Mouse (Mus musculus): ENCODE data around the gene Myo1h. TPM values are rescaled to one million over a fixed set of nuclear protein-coding genes. Genes with fewer than 3 reads are reported as not detected.

Myo1h gene
- polyA plus RNA-seq, 1 experiment from 2014 or later: 0.40 TPM

DNA sequence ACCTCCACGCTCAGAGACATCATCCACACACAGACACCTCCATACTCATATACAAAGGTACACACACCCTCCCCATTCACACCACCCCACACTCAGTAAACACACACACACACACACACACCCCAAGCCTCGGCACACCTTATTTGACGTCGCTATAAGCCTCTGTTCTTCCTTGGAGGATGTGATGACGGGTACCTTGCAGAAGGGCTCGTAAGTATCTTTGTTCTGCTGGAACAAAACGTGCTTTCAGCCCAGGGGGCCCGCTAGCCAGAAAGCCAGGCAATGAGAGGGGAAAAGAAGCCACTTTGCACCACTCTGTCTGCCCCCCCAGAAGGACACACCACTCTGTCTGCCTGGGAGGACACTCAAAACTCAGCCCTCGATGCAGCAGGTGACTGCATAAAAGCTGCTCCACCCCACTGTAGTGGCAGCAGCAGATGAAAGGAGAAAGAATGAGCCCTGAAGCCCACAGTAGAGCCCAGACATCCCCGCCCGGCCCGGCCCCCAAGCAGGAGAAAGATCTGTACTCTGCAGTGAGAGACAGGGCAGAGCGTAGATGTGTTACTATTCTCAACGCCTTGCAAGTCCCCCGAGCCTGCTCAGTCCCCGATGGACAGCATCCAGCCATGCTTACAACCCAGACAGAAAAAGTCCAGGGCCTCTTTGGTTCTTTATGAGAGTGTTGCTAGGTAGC, 80.0 kb downstream of the Myo1h start:
- Histone ChIP-seq H3K27ac (replicated peaks) (no peak overlapping the region), H3K4me3 (no peak overlapping the region), H3K4me2 (replicated peaks) (no peak overlapping the region), H3K4me1 (peaks cover 12% of the 10 kb centered on the region; the same call in 1 of the 2 replicates), H3K27me3 (no peaks in the 10 kb centered on the region), H3K9ac (replicated peaks) (no peak overlapping the region), H3K36me3 (peaks cover 100% of the 10 kb centered on the region), H3K9me3 (no peaks in the 10 kb centered on the region)
- ATAC-seq (ENCODE audit: low FRiP score, low read depth): no peak
- 91% methylated on average over 16 of the region's 16 CpGs for WGBS

DNA sequence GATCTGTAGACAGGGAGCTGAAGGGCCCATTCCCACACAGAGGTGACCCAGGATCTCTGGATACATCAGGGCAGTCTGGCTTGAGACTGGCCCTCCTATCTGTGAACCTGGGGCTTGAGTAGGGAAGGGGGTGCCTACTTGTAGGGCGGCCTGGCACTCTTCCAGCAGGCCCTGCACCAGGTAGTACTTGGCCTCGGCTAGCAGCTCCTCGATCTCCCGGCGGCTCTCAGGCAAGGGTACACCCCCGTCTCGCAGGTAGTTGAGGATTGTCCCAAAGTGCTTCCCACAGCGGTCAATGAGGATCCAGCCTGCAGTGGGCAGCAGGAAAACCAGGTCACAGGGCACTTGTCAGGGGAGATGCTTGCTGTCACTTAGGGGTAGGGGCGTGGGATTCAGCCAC, 81.0 kb downstream of the Myo1h start:
- Histone ChIP-seq H3K36me3 (peaks cover 100% of the 10 kb centered on the region), H3K27ac (replicated peaks) (no peak overlapping the region)
- ATAC-seq (ENCODE audit: low FRiP score, low read depth): no peak

DNA sequence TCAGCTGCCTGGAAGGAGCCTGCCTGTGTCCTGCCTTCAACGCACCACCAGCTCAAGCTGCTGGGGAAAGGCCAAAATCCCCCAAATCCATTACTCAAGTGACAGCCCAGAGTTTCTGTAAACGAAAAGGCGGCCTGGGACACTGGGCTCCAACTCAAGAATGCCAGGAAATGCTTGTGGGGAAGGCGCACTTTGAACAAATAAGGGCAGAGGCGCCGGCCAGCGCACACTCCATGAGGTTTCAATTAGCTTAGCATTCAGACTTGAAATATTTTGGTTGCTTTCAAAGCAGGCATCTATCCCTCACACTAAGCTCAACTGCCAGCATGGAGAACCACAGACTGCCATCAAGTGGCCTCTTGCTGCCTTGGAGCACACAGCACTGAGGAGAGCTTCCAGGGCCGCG, 81.4 kb downstream of the Myo1h start:
- Histone ChIP-seq H3K9me3 (no peaks in the 10 kb centered on the region), H3K36me3 (peaks cover 100% of the 10 kb centered on the region), H3K27ac (replicated peaks) (0 out of 2 replicates have a peak overlapping the region, but pooled peaks have one; percentile 39), H3K9ac (replicated peaks) (no peak overlapping the region; the same call in 1 of the 2 replicates), H3K4me2 (replicated peaks) (no peak overlapping the region), H3K4me3 (no peak overlapping the region), H3K27me3 (no peaks in the 10 kb centered on the region), H3K4me1 (peaks cover 12% of the 10 kb centered on the region; the same call in 1 of the 2 replicates)
- 77% methylated on average over 9 of the region's 9 CpGs for WGBS
- ATAC-seq (ENCODE audit: low FRiP score, low read depth): no peak

More for the DNA sequence above, 81.0 kb downstream of the Myo1h start:
- Histone ChIP-seq H3K4me2 (replicated peaks) (no peak overlapping the region), H3K4me1 (peaks cover 12% of the 10 kb centered on the region; the same call in 1 of the 2 replicates), H3K9me3 (no peaks in the 10 kb centered on the region), H3K27me3 (no peaks in the 10 kb centered on the region), H3K4me3 (no peak overlapping the region), H3K9ac (replicated peaks) (no peak overlapping the region)
- 89% methylated on average over 9 of the region's 9 CpGs for WGBS

DNA sequence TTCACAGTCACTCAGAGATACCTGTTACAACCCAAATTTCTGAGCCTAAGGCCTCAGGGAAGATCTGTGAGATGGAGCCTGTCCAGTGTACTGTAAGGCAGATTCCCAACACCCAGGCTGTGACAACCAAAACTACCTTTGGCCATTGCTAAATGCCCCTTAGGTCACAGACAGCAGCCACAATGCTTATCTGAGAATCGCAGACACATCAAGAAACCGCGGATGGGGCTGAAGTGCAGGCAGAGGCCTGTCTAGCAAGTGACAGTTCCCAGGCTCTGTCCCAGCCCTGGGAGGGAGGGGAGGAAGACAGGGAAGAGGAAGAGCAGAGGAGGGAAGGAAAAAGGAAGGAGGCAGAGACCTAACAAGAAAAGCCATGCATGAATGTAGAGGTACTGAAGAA, 82.4 kb downstream of the Myo1h start:
- Histone ChIP-seq H3K9ac (replicated peaks) (no peak overlapping the region), H3K4me1 (peaks cover 12% of the 10 kb centered on the region; the same call in 1 of the 2 replicates), H3K9me3 (no peaks in the 10 kb centered on the region), H3K27me3 (no peaks in the 10 kb centered on the region), H3K4me2 (replicated peaks) (no peak overlapping the region), H3K36me3 (peaks cover 98% of the 10 kb centered on the region), H3K27ac (replicated peaks) (no peak overlapping the region), H3K4me3 (no peak overlapping the region)
- 71% methylated on average over 3 of the region's 3 CpGs for WGBS
- ATAC-seq (ENCODE audit: low FRiP score, low read depth): no peak

DNA sequence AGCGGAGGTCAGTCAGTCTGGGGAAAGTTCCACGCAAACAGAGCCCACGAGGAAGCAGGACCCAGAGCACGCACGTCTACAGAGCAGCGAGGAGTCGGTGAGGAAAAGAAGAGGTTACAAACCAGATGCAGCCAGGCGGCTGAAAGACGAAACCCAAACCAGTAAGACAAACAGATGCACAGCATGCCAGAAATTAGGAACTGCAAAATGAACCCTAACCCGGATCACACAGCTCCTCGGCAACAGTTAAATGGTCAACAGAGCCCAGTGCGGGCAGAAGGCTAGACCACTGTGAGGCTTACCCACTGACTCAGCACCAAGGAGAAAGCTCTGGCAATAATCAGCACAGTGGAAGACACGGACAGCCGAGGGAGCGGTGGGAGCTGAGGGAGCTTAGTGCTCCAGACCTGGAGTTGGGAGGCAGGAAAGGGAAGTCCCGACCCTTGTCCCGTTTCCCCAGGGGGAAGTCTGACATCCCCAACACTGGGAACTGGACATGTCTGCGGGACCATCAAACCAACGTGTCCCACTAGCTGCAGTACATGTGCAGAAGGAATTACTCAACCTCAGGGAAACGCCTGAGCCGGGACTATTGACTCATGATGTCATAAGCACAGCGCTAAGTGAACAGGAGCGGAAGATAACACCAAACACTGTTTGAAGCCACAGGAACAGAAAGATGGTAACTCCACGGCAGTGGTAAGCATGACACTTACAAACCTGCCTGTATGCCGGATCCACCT, 82.9 kb downstream of the Myo1h start:
- no peak overlapping the region for H3K4me2 ChIP-seq (replicated peaks)
- H3K9ac ChIP-seq (replicated peaks): no peak overlapping the region
- no peak overlapping the region for H3K27ac ChIP-seq (replicated peaks)
- no peak overlapping the region for H3K4me3 ChIP-seq
- WGBS: 79% methylated on average over 25 of the region's 25 CpGs
- H3K9me3 ChIP-seq: no peaks in the 10 kb centered on the region
- ATAC-seq (ENCODE audit: low FRiP score, low read depth): no peak
- H3K4me1 ChIP-seq: peaks cover 12% of the 10 kb centered on the region; the same call in 1 of the 2 replicates
- peaks cover 92% of the 10 kb centered on the region for H3K36me3 ChIP-seq
- no peaks in the 10 kb centered on the region for H3K27me3 ChIP-seq

DNA sequence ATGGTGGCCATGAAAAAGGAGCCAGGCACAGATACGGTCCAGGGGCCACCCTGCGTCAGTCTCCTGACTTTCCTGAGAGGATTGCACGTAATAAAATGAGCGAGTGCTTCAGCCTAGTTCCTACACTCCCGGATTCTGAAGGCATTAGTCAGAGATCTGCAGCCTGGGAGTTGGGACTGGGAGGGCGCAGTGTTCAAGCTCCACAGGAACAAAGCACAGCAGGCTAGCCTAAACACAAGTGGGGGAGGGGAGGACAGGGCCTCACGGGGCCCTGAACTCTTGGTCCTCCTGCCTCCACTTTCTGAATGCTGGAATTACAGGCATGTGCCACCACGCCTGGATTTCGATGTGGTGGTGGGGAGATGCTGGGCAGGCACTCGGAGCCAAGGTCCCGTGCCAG, 83.6 kb downstream of the Myo1h start:
- no peak for ATAC-seq (ENCODE audit: low FRiP score, low read depth)
- Histone ChIP-seq H3K9ac (replicated peaks) (no peak overlapping the region), H3K27ac (replicated peaks) (no peak overlapping the region), H3K4me1 (peaks cover 18% of the 10 kb centered on the region), H3K9me3 (no peaks in the 10 kb centered on the region), H3K36me3 (peaks cover 85% of the 10 kb centered on the region), H3K4me3 (no peak overlapping the region), H3K4me2 (replicated peaks) (no peak overlapping the region), H3K27me3 (no peaks in the 10 kb centered on the region)
- whole genome bisulfite sequencing: 29% methylated on average over 11 of the region's 11 CpGs

DNA sequence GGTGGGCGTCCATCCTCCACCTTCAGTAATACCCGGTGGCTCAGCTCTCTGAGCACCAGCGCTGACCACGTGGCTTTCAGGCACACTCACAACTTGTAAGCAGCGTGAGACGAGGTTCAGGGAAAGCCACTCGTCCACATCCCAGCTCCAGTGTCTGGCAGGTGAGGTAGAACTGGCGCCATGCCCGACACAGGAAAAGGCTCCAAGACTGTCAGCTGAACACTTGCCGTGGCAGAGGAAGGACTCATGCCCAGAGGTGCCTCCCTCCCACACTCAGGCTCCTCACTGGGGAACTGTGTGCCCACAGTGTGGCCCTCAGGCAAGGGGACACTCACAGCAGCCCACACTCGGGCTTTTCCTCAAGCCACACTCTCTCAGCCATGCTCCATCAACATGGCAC, 84.2 kb downstream of the Myo1h start:
- 71% methylated on average over 11 of the region's 11 CpGs for WGBS
- no peak for ATAC-seq (ENCODE audit: low FRiP score, low read depth)

DNA sequence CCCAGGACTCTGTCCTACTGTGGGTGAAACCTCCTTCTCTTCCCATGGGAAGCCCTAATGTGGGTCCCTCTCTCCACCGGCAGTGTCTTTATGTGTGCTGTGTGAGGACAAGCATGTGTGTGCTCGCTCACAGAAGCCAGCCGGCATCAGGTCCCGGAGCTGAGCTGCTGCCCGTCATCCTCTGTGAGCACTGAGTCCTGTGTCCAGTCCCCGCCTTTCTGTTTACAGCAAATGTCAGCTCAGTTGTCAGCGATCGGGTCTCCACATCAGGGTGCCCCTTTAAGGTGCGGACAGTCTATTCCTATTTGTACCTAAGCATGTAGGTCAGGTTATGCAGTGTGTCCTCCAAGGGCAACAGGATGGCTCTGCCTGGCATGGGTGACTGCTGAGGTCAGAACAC, 84.6 kb downstream of the Myo1h start:
- no peaks in the 10 kb centered on the region for H3K27me3 ChIP-seq
- no peak overlapping the region for H3K4me3 ChIP-seq
- H3K4me2 ChIP-seq (replicated peaks): no peak overlapping the region
- no peak for ATAC-seq (ENCODE audit: low FRiP score, low read depth)
- H3K36me3 ChIP-seq: peaks cover 75% of the 10 kb centered on the region
- H3K9me3 ChIP-seq: no peaks in the 10 kb centered on the region
- no peak overlapping the region for H3K27ac ChIP-seq (replicated peaks)
- peaks cover 26% of the 10 kb centered on the region for H3K4me1 ChIP-seq
- no peak overlapping the region for H3K9ac ChIP-seq (replicated peaks)
- whole genome bisulfite sequencing: 90% methylated on average over 9 of the region's 9 CpGs

More for the DNA sequence above, 84.2 kb downstream of the Myo1h start:
- H3K27ac ChIP-seq (replicated peaks): no peak overlapping the region
- H3K4me3 ChIP-seq: no peak overlapping the region
- peaks cover 24% of the 10 kb centered on the region for H3K4me1 ChIP-seq
- no peaks in the 10 kb centered on the region for H3K27me3 ChIP-seq
- H3K4me2 ChIP-seq (replicated peaks): no peak overlapping the region
- no peaks in the 10 kb centered on the region for H3K9me3 ChIP-seq
- no peak overlapping the region for H3K9ac ChIP-seq (replicated peaks)
- H3K36me3 ChIP-seq: peaks cover 79% of the 10 kb centered on the region

DNA sequence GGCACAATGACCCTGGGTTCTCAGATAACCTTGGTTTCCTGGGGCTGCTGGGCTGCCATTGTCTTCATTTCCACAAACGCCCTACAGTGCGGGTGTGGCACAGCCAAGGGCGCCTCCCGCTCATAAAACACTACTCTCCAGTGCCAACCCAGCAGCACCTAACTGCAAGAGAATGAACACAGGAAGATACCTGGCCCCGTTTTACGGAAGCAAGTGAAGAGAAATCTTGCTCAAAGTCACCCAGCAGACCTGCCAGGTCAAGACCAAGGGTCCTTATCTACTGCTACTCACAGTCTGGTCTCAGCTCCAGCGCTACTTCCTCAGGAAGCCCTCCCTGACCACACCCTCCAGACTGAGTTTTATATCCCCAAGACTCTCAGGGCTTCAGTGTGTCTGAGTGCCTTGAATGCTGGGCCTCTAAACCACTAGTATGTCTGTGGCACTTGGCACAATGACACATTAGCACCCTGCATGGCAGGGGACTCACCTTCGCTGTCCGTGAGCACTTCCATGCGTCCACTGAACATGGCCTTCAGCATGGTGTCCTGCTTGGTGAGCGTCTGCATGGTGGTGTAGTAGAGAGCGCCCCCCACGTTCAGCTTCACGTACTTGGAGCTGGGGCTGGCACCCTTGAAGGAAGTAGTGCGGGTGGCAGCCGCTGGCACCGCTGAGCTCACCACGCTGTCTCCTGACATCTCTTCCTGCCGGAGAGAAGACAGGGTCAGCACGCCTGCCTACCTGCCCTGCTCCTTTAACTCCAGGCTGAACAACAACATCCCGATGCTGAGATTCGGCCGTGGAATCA, 85.6 kb downstream of the Myo1h start:
- H3K27me3 ChIP-seq: no peaks in the 10 kb centered on the region
- H3K4me2 ChIP-seq (replicated peaks): no peak overlapping the region
- H3K36me3 ChIP-seq: peaks cover 65% of the 10 kb centered on the region
- no peak overlapping the region for H3K4me3 ChIP-seq
- no peaks in the 10 kb centered on the region for H3K9me3 ChIP-seq
- WGBS: 94% methylated on average over 23 of the region's 23 CpGs
- H3K9ac ChIP-seq (replicated peaks): no peak overlapping the region
- no peak for ATAC-seq (ENCODE audit: low FRiP score, low read depth)
- H3K27ac ChIP-seq (replicated peaks): no peak overlapping the region
- H3K4me1 ChIP-seq: peaks cover 36% of the 10 kb centered on the region

DNA sequence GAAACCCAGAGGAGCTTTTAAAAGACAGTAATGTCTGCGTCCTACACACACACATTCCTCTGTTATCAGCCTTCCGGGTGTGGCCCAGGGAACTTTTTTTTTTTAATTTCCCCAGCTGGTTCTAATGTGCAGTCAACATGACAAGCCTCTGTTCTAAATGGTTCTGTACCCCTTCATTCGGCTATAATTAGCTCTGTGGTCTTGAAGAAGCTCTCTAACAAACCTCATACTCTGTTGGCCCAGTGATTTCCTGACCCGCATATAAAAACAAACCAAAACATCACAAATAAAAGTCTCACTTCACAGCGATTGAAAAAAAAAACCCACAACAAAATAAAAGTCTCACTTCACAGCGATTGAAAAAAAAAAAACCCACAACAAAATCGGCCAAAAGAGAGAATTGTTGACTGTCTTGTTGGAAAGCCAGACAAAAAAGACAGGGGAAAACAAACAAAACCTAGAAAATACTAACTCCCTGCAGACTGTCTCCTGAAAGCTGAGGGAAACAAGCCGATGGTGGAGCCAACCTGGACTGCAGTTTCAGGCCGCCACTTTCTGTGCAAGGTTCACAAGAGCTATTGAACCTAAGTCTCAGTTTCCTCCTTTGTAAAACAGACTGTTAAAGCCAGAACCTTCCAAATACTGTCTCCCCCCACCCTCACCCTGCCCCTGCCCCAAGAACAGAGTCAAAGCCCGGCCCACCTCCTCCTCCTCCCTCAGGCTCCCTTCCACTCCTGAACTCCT, 89.4 kb downstream of the Myo1h start:
- peak overlapping the region; percentile 93; the same call in 1 of the 2 replicates for H3K9ac ChIP-seq (replicated peaks)
- H3K36me3 ChIP-seq: peaks cover 30% of the 10 kb centered on the region
- H3K4me3 ChIP-seq: peak overlapping the region; percentile 88
- ATAC-seq (ENCODE audit: low FRiP score, low read depth): no peak
- WGBS: 78% methylated on average over 10 of the region's 10 CpGs
- H3K27me3 ChIP-seq: no peaks in the 10 kb centered on the region
- 0 out of 2 replicates have a peak overlapping the region, but pooled peaks have one; percentile 35 for H3K27ac ChIP-seq (replicated peaks)
- peaks cover 41% of the 10 kb centered on the region for H3K4me1 ChIP-seq
- H3K4me2 ChIP-seq (replicated peaks): peak overlapping the region; percentile 85
- no peaks in the 10 kb centered on the region for H3K9me3 ChIP-seq

DNA sequence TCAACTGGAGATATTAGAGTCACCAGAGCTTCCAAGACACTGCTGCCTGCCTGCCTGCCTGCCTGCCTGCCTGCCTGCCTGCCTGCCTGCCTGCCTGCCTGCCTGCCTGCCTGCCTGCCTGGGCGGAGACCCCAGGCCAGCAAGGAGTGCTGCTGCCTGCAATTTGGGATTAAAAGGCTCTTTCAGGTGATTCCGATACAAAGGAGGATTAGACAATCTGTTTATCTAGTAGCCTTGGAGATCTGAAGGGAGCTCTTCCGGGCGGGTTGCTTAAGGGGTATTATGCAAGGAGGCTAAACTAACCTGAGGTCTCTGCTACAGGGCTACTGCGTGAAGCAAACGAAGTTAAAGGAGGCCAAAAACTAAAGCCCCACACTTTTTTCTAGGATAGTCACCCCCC, 90.0 kb downstream of the Myo1h start:
- Histone ChIP-seq H3K4me1 (peaks cover 38% of the 10 kb centered on the region), H3K27me3 (no peaks in the 10 kb centered on the region), H3K4me3 (peak overlapping the region; percentile 88), H3K36me3 (peaks cover 24% of the 10 kb centered on the region), H3K9ac (replicated peaks) (peak overlapping the region; percentile 93), H3K27ac (replicated peaks) (0 out of 2 replicates have a peak overlapping the region, but pooled peaks have one; percentile 35), H3K4me2 (replicated peaks) (peak overlapping the region; percentile 85), H3K9me3 (no peaks in the 10 kb centered on the region)
- no peak for ATAC-seq (ENCODE audit: low FRiP score, low read depth)
- WGBS: 21% methylated on average over 6 of the region's 6 CpGs
